In the genomic region with DNA sequence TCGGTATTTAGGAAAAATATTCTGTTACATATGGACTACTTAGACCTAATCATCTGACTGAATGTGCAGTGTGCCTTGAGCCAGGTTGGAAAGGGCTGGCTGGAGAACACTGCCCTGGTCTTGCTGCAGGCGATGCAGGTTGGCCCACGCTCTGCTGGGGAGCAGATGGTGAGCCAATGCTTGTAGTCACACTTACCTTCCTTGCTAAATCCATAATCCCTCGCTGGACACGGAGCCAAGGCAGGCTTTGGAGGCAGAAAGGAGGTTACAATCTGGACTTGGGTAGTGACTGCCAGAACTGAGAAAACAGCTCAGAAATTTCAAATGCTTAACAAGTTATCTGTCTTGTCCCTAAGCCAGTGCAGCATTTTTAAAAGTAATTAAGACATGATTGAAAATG, we compare ENCODE assay signal across 8 mouse cellular contexts.
DNase-seq lines count a peak whose midpoint lies in the region; ATAC-seq lines count a peak whose summit lies in the region.

No protein-coding gene starts in this region.

- H3K4me1 ChIP-seq in hindbrain, embryonic 13.5 days (replicated peaks) = peaks cover 6% of the 10 kb centered on the region; the same call in 1 of the 2 replicates
- no peaks in the 10 kb centered on the region for H3K4me1 ChIP-seq in limb, embryonic 10.5 days

- no peaks in the 10 kb centered on the region for H3K36me3 ChIP-seq in hindbrain, embryonic 13.5 days
- H3K36me3 ChIP-seq in limb, embryonic 10.5 days = no peaks in the 10 kb centered on the region

- no peak overlapping the region for H3K9ac ChIP-seq in hindbrain, embryonic 13.5 days

- no peak overlapping the region for H3K4me2 ChIP-seq in hindbrain, embryonic 13.5 days

- 0 out of 2 replicates have a peak, but pooled peaks have one; percentile 46 for ATAC-seq in hindbrain, embryonic 13.5 days (ENCODE audit: low FRiP score)
- no peak for ATAC-seq in monocyte, adult 5-6 weeks (replicated peaks; ENCODE audit: insufficient number of reproducible peaks, low FRiP score, low TSS enrichment, poor library complexity, severe bottlenecking)
- no peak for ATAC-seq in activated CD4-positive, CD25-positive, alpha-beta regulatory T cell, adult 4 months

- H3K9me3 ChIP-seq in hindbrain, embryonic 13.5 days = no peaks in the 10 kb centered on the region
- no peaks in the 10 kb centered on the region for H3K9me3 ChIP-seq in limb, embryonic 10.5 days (replicated peaks)

- H3K27me3 ChIP-seq in hindbrain, embryonic 13.5 days = no peaks in the 10 kb centered on the region
- no peaks in the 10 kb centered on the region for H3K27me3 ChIP-seq in limb, embryonic 10.5 days (ENCODE audit: low read depth, poor library complexity, severe bottlenecking)

- DNase-seq in brain, adult 2 months (ENCODE audit: low read depth, low spot score) = peak; percentile 100
- DNase-seq in cerebellum, postnatal 10 days = peak; percentile 97 to 98
- DNase-seq in limb, embryonic 10.5 days (ENCODE audit: low spot score) = peak; percentile 29
- DNase-seq in thymus, postnatal 36 days = no peak
- no peak for DNase-seq in adrenal gland, postnatal 4 days (ENCODE audit: low spot score in 2 of 2)

- WGBS in hindbrain, embryonic 13.5 days = 57% methylated on average over 5 of the region's 5 CpGs
- WGBS in limb, embryonic 10.5 days = 71% methylated on average over 5 of the region's 5 CpGs

- H3K4me3 ChIP-seq in hindbrain, embryonic 13.5 days = no peak overlapping the region
- H3K4me3 ChIP-seq in limb, embryonic 10.5 days = no peak overlapping the region

- peak overlapping the region; percentile 18; the same call in 1 of the 2 replicates for H3K27ac ChIP-seq in hindbrain, embryonic 13.5 days
- H3K27ac ChIP-seq in limb, embryonic 10.5 days = no peak overlapping the region

Comparison
In these comparisons a context has a peak if more than half of its experiments do, and no peak if none do; other contexts are left out.
1. DNase-seq: peak in brain, adult 2 months (single experiment), cerebellum, postnatal 10 days (2 of 2) and limb, embryonic 10.5 days (single experiment); none in thymus, postnatal 36 days (0 of 2) and adrenal gland, postnatal 4 days (0 of 2).